Mouse (Mus musculus) limb, embryonic 15.5 days (tissue): ENCODE measurements around the gene Khsrp. TPM values are rescaled to one million over a fixed set of nuclear protein-coding genes. Genes with fewer than 3 reads are reported as not detected.
A peak's percentile ranks its signal among the peaks of the same experiment; 100 is the strongest.

Source experiments
- ATAC-seq: fragments of 200-750 bp; cut with Nextera tagmentation; 2 replicates; pipeline ENCODE4 v1.8.0; 2017; ENCODE audit warnings: low read depth, moderate TSS enrichment; ENCODE audit not compliant: insufficient number of reproducible peaks, low FRiP score, low TSS enrichment
- H3K27ac ChIP-seq: fragments of 300-500 bp; sonication (generic); 2 replicates; pipeline ENCODE4 v1.5.1; 2015; ENCODE audit warnings: moderate library complexity, mild to moderate bottlenecking, inconsistent platforms
- H3K27me3 ChIP-seq: fragments of 300-500 bp; sonication (generic); 2 replicates; pipeline ENCODE4 v1.6.1; 2015; ENCODE audit warnings: inconsistent platforms
- H3K36me3 ChIP-seq: fragments of 300-500 bp; sonication (generic); 2 replicates; pipeline ENCODE4 v1.6.1; 2015; ENCODE audit warnings: inconsistent platforms
- H3K4me1 ChIP-seq: fragments of 300-500 bp; sonication (generic); 2 replicates; pipeline ENCODE4 v1.6.1; 2015; ENCODE audit warnings: inconsistent platforms
- H3K4me2 ChIP-seq: fragments of 300-500 bp; sonication (generic); 2 replicates; pipeline ENCODE4 v1.6.1; 2015; ENCODE audit warnings: mild to moderate bottlenecking, inconsistent platforms
- H3K4me3 ChIP-seq: fragments of 300-500 bp; sonication (generic); 2 replicates; pipeline ENCODE4 v1.5.1; 2015; ENCODE audit warnings: mild to moderate bottlenecking, inconsistent platforms
- H3K9ac ChIP-seq: fragments of 300-500 bp; sonication (generic); 2 replicates; pipeline ENCODE4 v1.6.1; 2015; ENCODE audit warnings: inconsistent platforms
- H3K9me3 ChIP-seq: fragments of 300-500 bp; sonication (generic); 2 replicates; pipeline ENCODE4 v1.6.1; 2016; ENCODE audit warnings: inconsistent platforms
- WGBS: fragments of 180-500 bp; shearing (Covaris S2); methylation state at CpG from one replicate; pipeline ENCODE4 v1.1.7; 2015; 5-methylcytosine and 5-hydroxymethylcytosine counted together
- polyA plus RNA-seq: library from polyadenylated mRNA; unstranded; fragments of >200 nt; fragmentation: Nextera tagmentation; extraction: Ambion mirVana; gene quantifications from 2 replicates; pipeline ENCODE4 v1.2.1, GENCODE M21; 2015

Gene Khsrp
- 24.2 and 35.9 TPM in 2 replicates for polyA plus RNA-seq

DNA sequence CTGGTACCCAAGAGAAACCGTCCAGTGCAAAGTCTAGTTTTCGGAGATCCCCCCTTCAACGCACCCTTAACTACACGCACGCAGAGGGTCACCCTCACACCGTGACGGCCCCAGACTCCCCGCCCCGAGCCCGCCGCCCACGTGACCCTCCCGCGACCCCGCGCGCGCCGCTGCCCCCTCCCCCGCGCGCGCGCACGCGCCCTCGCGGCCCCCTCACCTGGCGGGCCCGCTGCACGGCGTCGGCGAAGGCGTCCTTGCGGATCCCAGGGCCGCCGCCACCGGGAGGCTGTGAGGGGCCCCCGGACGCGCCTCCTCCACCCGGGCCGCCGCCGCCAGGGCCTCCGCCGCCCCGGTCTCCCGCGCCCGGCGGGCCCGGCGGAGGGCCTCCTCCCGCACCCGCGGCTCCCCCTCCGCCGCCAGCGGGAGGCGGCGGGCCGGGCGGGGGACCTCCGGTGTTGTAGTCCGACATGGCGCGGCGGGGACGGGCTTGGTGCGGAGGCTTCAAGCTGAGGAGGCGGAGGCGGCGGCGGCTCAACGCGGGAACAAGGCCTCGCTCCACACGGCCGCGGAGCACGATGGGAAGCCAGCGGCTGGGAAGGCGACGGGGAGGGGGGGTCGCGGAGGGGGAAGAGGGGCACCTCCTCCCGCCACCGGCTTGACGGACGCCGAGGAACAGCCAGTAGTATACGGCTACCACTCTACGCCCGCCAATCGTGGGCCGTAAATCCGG, at the start of gene Khsrp:
Gene Khsrp, minus strand, starts transcription at position 592 of the 730 bp plus-strand sequence.
- peaks cover 28% of the 10 kb centered on the region for H3K36me3 ChIP-seq
- WGBS, result under 1% methylated on average over 69 of the region's 99 CpGs
- no peak for ATAC-seq

DNA sequence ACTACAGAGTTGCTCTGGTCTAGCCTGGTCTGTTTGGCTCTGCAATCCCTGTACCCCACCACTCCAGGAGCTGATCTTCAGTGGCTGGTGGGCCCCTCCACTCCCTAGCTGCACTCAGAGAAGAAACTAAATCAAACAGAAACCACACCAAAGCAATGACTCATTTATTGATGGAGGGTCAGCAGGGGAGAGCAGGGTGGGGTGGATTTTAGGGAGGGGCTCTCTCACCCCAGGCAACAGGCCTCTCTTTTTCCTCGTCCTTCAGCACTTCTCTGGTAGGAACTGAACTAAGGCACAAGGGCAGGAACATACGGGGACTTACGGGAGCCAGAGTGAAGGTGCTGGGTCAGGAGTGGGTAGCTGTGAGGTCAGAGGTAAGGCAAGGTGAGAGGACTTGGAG, 48.6 kb upstream of the Khsrp start:
- Histone ChIP-seq H3K4me1 (peaks cover 6% of the 10 kb centered on the region), H3K4me3 (no peak overlapping the region), H3K9ac (no peak overlapping the region), H3K36me3 (no peaks in the 10 kb centered on the region; the same call in 1 of the 2 replicates), H3K27ac (no peak overlapping the region), H3K4me2 (no peak overlapping the region), H3K27me3 (no peaks in the 10 kb centered on the region), H3K9me3 (no peaks in the 10 kb centered on the region)
- no peak for ATAC-seq
- WGBS, result 57% methylated on average over 3 of the region's 3 CpGs

More for the DNA sequence above, at the start of gene Khsrp:
- Histone ChIP-seq H3K4me3 (peak within 1 kb of the TSS; percentile 96), H3K9ac (peak within 1 kb of the TSS; percentile 100), H3K4me1 (peaks cover 16% of the 10 kb centered on the region), H3K4me2 (peak within 1 kb of the TSS; percentile 74), H3K27ac (peak within 1 kb of the TSS; percentile 93), H3K9me3 (no peaks in the 10 kb centered on the region), H3K27me3 (no peaks in the 10 kb centered on the region)

DNA sequence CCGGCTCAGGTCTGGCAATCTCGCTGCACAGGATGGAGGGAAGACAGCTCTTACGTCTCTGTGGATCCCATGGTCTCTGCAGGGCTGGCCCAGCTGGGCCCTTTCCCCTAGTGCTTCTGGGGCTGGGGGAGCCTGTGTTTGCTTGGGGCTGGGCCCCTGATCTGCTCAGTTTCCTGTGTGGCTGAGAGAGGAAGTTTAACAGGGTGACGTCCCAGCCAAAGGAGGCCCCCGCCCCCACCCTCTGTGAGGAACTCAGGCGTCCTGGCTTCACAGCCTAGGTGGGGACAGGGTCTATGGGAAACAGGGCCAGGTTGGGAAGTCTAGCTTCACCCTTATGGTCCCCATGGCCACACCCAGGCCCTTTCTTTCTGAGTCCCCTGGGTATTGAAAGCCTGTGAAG, 47.0 kb upstream of the Khsrp start, which contains the start of gene Dennd1c:
Gene Dennd1c, minus strand, starts transcription at position 179 of the 400 bp plus-strand sequence.
- H3K27ac ChIP-seq, result no peak within 1 kb of the TSS
- H3K27me3 ChIP-seq, result no peaks in the 10 kb centered on the region
- H3K4me2 ChIP-seq, result no peak within 1 kb of the TSS
- no peaks in the 10 kb centered on the region for H3K9me3 ChIP-seq
- no peak within 1 kb of the TSS for H3K4me3 ChIP-seq
- WGBS, result 49% methylated on average over 6 of the region's 6 CpGs
- no peak; the same call in 1 of the 2 replicates for ATAC-seq
- no peak within 1 kb of the TSS for H3K9ac ChIP-seq
- peaks cover 6% of the 10 kb centered on the region for H3K4me1 ChIP-seq
- no peaks in the 10 kb centered on the region; the same call in 1 of the 2 replicates for H3K36me3 ChIP-seq

DNA sequence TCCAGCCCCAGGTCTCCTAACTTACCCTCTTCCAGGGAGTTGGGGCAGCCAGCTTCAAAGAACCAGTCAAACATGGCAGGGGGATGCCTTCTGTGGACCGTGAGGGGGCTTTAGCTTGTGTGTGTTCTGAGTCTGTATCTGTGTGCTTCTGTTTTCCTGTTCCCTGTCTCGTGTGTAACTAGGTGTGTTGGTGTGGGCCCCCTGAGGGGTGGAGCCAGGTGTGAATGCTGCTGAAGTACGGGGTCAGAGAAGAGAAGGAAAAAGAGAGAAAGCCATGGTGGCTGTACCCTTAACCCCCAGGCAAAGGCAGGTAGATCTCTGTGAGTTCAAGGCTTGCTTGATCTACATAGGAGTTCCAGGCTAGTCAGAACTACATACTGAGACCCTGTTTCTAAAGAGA, 45.6 kb upstream of the Khsrp start:
- H3K9ac ChIP-seq, result no peak overlapping the region
- H3K4me3 ChIP-seq, result no peak overlapping the region
- H3K27ac ChIP-seq, result no peak overlapping the region
- 0 out of 2 replicates have a peak, but pooled peaks cover 5% of the 10 kb centered on the region for H3K27me3 ChIP-seq
- peaks cover 6% of the 10 kb centered on the region for H3K4me1 ChIP-seq
- no peak for ATAC-seq
- H3K36me3 ChIP-seq, result no peaks in the 10 kb centered on the region; the same call in 1 of the 2 replicates
- WGBS, result 43% methylated on average over 3 of the region's 3 CpGs
- no peak overlapping the region for H3K4me2 ChIP-seq
- H3K9me3 ChIP-seq, result no peaks in the 10 kb centered on the region

DNA sequence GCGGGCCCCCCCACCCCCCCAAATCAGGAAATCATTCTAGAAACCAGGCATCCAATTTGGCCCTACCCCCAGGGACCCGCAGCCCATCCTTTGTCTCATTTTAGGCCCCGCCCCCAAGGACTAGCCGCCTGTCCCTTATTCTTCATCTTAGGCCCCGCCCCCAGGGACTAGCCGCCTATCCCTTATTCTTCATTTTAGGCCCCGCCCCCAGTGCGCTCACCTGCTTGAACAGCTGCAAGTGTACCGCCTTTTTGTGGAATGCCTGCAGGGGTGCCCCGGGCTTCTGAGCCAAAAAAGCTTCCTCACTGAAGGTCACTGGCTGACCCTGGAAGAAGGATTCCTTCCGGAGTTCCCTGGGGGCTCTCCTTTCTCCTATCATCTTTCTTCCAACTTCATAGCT, 39.4 kb upstream of the Khsrp start:
- H3K9ac ChIP-seq, result no peak overlapping the region
- H3K27ac ChIP-seq, result no peak overlapping the region
- H3K36me3 ChIP-seq, result no peaks in the 10 kb centered on the region
- H3K9me3 ChIP-seq, result no peaks in the 10 kb centered on the region
- WGBS, result 5% methylated on average over 11 of the region's 11 CpGs
- H3K4me1 ChIP-seq, result 0 out of 2 replicates have a peak, but pooled peaks cover 3% of the 10 kb centered on the region
- H3K27me3 ChIP-seq, result peaks cover 18% of the 10 kb centered on the region; the same call in 1 of the 2 replicates
- no peak overlapping the region for H3K4me2 ChIP-seq
- ATAC-seq, result no peak
- H3K4me3 ChIP-seq, result no peak overlapping the region

DNA sequence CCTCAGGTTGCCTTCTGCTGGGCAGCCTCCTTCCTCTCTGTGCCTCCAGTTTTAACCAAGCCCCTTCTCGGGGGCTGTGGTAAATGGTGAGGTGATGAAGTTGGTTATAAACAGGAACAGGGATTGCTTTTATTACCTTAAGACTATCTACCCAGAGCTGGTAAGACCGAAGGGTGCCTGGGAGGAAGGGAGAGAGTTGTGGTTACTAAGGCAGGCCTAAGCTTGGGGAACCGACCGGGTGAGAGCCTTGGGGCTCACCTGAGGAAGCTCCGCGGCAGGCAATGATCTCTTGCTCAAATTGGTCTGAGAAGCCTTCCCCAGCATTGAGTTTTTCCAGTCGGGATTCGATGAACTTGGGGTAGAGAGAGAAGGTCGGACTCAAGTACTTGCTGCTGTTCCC, 39.0 kb upstream of the Khsrp start:
- H3K9ac ChIP-seq, result no peak overlapping the region
- 0 out of 2 replicates have a peak, but pooled peaks cover 3% of the 10 kb centered on the region for H3K4me1 ChIP-seq
- no peaks in the 10 kb centered on the region for H3K9me3 ChIP-seq
- no peak for ATAC-seq
- H3K4me3 ChIP-seq, result no peak overlapping the region
- no peak overlapping the region for H3K27ac ChIP-seq
- H3K27me3 ChIP-seq, result peaks cover 21% of the 10 kb centered on the region
- 13% methylated on average over 9 of the region's 9 CpGs for WGBS
- no peaks in the 10 kb centered on the region for H3K36me3 ChIP-seq
- H3K4me2 ChIP-seq, result no peak overlapping the region

DNA sequence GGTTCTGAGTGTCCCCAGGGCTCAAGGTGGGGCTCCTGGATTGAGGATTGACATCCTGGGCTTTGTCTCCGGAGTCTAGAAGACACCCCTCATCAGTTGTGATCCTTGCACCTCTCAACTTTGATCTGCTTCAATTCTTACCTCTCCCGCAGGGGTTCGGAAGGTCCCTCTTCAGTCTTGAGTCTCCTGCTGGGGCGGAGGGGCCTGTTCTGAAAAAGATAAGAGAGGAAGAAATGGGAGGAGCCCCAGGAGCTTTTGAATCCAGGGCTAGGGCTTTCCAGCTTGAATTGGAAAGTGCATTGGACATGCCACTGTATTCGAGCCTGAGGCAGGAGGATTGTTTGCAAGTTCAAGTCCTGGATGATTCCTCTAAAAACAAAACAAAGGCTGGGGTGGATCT, 35.6 kb upstream of the Khsrp start:
- WGBS, result 61% methylated on average over 5 of the region's 5 CpGs
- ATAC-seq, result no peak
- Histone ChIP-seq H3K36me3 (no peaks in the 10 kb centered on the region), H3K4me3 (no peak overlapping the region), H3K27ac (no peak overlapping the region), H3K4me1 (peaks cover 10% of the 10 kb centered on the region), H3K27me3 (peaks cover 47% of the 10 kb centered on the region), H3K9ac (no peak overlapping the region), H3K9me3 (no peaks in the 10 kb centered on the region), H3K4me2 (no peak overlapping the region)

DNA sequence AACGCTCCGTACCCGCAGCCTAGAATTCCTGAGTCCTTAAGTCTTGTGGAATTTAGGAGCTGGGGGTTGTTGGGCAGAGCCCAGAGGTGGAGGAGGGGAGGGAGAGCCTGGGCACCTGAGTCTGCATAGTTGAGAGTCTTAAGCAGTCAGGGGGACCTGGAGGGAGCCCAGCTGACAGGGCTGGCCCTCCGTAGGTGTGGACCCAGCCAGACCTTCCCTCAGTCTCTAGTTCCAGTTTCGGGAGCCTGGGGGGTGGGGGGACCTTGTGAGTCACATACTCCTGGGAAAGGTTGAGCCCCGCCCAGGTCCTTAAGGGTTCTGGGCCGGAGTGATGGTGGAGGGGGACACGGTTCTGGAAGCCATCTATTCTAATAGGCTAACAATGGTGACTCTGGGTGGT, 31.7 kb upstream of the Khsrp start:
- Histone ChIP-seq H3K27me3 (peaks cover 61% of the 10 kb centered on the region), H3K27ac (no peak overlapping the region), H3K36me3 (no peaks in the 10 kb centered on the region), H3K9me3 (no peaks in the 10 kb centered on the region), H3K4me2 (no peak overlapping the region), H3K4me1 (peaks cover 32% of the 10 kb centered on the region), H3K9ac (no peak overlapping the region), H3K4me3 (no peak overlapping the region; the same call in 1 of the 2 replicates)
- WGBS, result 8% methylated on average over 8 of the region's 8 CpGs
- no peak for ATAC-seq

DNA sequence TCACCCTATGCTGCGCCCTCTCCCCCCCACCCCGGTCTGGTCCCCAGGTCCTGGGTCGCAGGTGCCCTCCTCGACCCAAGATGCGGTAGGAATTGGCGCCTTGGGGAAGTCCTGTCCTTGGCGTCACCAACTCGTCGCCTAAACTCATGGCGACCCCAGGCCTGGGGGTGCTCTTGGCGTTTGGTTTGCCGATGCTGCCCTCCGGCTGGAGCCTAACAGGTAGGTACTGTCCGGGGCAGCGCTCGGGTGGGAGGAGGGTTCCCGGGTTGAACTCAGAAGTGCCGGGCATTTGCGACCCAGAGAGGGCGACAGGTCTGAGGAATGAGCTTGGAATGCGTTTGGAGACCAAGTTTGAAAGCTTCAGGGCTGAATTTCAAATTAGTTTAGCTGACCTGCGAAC, 31.2 kb upstream of the Khsrp start:
- H3K27me3 ChIP-seq, result peaks cover 65% of the 10 kb centered on the region
- no peaks in the 10 kb centered on the region for H3K36me3 ChIP-seq
- under 1% methylated on average over 22 of the region's 22 CpGs for WGBS
- H3K27ac ChIP-seq, result no peak overlapping the region
- peaks cover 32% of the 10 kb centered on the region for H3K4me1 ChIP-seq
- no peak for ATAC-seq
- peak overlapping the region; percentile 37 for H3K4me2 ChIP-seq
- 0 out of 2 replicates have a peak overlapping the region, but pooled peaks have one; percentile 5 for H3K9ac ChIP-seq
- H3K9me3 ChIP-seq, result no peaks in the 10 kb centered on the region
- peak overlapping the region; percentile 35 for H3K4me3 ChIP-seq

DNA sequence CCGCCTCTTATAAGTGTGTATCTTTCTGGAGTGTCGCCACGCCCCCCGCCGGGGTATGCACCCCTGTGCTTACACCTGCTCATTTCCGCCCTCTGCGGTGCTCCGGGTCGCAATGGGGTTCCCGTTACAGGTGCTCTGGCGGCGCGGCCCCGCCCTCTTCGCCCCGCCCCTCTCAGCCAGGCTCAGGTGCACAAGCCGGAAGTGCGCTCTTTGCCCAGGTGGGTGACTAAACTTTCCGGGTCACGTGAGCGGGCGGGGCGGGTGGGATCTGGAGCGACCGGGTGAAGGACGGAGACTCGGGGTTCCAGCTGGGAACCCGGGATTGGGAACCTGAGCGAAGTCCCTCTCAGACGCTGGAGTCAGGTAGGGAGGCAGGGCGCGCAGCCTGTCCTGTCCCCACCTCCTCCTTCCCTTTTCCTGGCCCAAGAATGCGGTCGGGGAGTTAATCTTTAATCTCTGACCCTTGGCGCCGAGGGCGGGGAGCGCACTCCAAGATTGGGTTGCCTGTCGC, 30.7 kb upstream of the Khsrp start:
- H3K27me3 ChIP-seq, result peaks cover 60% of the 10 kb centered on the region
- WGBS, result 2% methylated on average over 39 of the region's 39 CpGs

DNA sequence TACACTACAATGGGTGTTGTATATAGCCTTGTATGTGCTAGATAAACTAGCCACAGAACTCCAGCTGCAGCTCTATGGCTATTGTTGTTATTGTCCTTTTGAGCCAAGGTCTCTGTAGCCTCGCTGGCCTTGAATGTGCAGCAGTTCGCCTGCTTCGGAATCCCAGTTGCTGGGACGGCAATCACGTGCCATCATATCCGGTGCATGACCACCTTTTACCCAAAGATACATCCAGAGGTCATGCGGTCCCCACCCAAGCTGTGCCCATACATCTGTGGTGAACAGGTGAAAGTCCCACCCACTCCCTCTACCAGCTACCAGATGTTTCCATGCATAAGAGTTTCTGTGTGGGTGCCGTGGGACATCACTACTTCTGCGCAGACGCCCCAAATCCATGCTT, 29.7 kb upstream of the Khsrp start:
- H3K4me1 ChIP-seq, result peaks cover 32% of the 10 kb centered on the region
- H3K27ac ChIP-seq, result no peak overlapping the region
- H3K27me3 ChIP-seq, result peaks cover 58% of the 10 kb centered on the region
- no peaks in the 10 kb centered on the region for H3K9me3 ChIP-seq
- no peak overlapping the region for H3K4me2 ChIP-seq
- no peaks in the 10 kb centered on the region for H3K36me3 ChIP-seq
- H3K9ac ChIP-seq, result no peak overlapping the region
- no peak overlapping the region for H3K4me3 ChIP-seq
- no peak for ATAC-seq
- WGBS, result 40% methylated on average over 10 of the region's 10 CpGs

More for the DNA sequence above, 30.7 kb upstream of the Khsrp start:
- Histone ChIP-seq H3K9me3 (no peaks in the 10 kb centered on the region), H3K4me1 (peaks cover 32% of the 10 kb centered on the region), H3K36me3 (no peaks in the 10 kb centered on the region), H3K27ac (no peak overlapping the region), H3K4me2 (peak overlapping the region; percentile 37), H3K9ac (0 out of 2 replicates have a peak overlapping the region, but pooled peaks have one; percentile 5), H3K4me3 (peak overlapping the region; percentile 35)
- ATAC-seq, result no peak

DNA sequence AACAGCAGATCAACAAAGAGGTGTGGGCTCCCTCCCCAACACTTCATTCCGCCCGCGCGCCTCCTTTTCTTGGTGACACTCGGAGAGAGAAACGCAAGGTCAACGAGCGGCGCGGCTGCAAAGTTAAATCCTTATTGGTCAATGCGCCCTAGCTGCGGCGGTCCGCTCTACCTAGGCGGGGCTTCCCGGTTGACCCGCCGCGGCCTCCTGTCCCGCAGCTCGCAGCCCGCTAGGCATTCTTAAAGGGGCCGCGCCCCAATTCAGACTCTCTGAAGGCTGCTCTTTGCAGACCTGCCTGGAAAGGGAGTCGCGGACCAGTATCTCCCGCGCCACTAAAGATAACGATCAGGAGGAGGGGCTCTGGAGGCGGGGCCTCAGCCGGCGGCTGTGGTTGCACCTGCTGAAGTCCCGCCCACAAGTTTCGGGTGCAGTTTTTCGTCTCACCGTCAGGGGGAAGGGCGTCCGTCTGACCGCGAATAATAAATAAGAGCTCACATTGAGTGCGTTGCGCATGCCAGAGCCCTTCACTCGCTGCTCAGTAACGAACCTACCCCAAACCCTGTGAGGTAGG, 29.0 kb upstream of the Khsrp start:
- peaks cover 53% of the 10 kb centered on the region for H3K27me3 ChIP-seq
- WGBS, result under 1% methylated on average over 44 of the region's 44 CpGs
- H3K36me3 ChIP-seq, result no peaks in the 10 kb centered on the region
- no peaks in the 10 kb centered on the region for H3K9me3 ChIP-seq
- peak; percentile 87 for ATAC-seq
- peak overlapping the region; percentile 64 for H3K4me3 ChIP-seq
- H3K27ac ChIP-seq, result no peak overlapping the region
- H3K9ac ChIP-seq, result no peak overlapping the region
- peak overlapping the region; percentile 91 for H3K4me2 ChIP-seq
- H3K4me1 ChIP-seq, result peaks cover 32% of the 10 kb centered on the region
